Mouse (Mus musculus) embryonic stem cell, embryonic (primary cell): Measurements from ENCODE around the gene Tkt.

ENCODE experiments used
- CTCF ChIA-PET, 4 experiments: fragments of 300-600 bp in 2 of 4; fragments of 350-600 bp in 2 of 4; sonication (Branson Sonifier 250); formaldehyde crosslinking; loops; one replicate each; lab custom pipeline; 2022; ENCODE audit warnings: inconsistent platforms in 2 of 4; lab: Charles Lee
- POLR2A ChIA-PET, 4 experiments: fragments of 300-600 bp in 2 of 4; fragments of 350-600 bp in 2 of 4; sonication (Branson Sonifier 250); formaldehyde crosslinking; loops; one replicate each; lab custom pipeline; 2022; ENCODE audit warnings: antibody characterized with exemption in 4 of 4, inconsistent platforms in 1 of 4; lab: Charles Lee

Tkt gene

GRCm38 (mm10) chr14:30568016-30568415, 19.9 kb downstream of the Tkt start:
- ChIA-PET POLR2A (interaction anchor here in 3 of 4 experiments (0.9 to 13.1 kb wide), 9 partner anchors 8 to 87 kb away, joined by 3 to 185 read pairs (median 10); partner anchors contain the start of gene Tkt (in 1 of the 3)), CTCF (interaction anchor here in 1 of 4 experiments (1.9 kb wide), 1 partner anchor 17 kb away, joined by 4 read pairs; no protein-coding TSS in a partner anchor)

GRCm38 (mm10) chr14:30570303-30570702, 22.1 kb downstream of the Tkt start:
- ChIA-PET CTCF (no interaction called here), POLR2A (interaction anchor here in 3 of 4 experiments (0.8 to 7.0 kb wide), 5 partner anchors 10 to 40 kb away, joined by 3 to 143 read pairs (median 7); no protein-coding TSS in a partner anchor)

GRCm38 (mm10) chr14:30572253-30572652, 24.1 kb downstream of the Tkt start:
- ChIA-PET CTCF (interaction anchor here in 2 of 4 experiments (0.6 to 0.9 kb wide), 2 partner anchors 11 to 150 kb away, joined by 3 to 4 read pairs; no protein-coding TSS in a partner anchor), POLR2A (interaction anchor here in 3 of 4 experiments (0.7 to 7.0 kb wide), 11 partner anchors 11 to 371 kb away, joined by 3 to 143 read pairs (median 4); partner anchors contain the start of gene Prkcd (in 1 of the 3))

GRCm38 (mm10) chr14:30573235-30573634, 25.1 kb downstream of the Tkt start:
- ChIA-PET CTCF (interaction anchor here in 1 of 4 experiments (0.7 to 2.1 kb wide), 2 partner anchors 40 to 52 kb away, joined by 3 to 5 read pairs; no protein-coding TSS in a partner anchor), POLR2A (interaction anchor here in 3 of 4 experiments (0.6 to 7.0 kb wide), 9 partner anchors 10 to 372 kb away, joined by 3 to 143 read pairs (median 5); partner anchors contain the start of genes Dcp1a (in 1 of the 3), Rft1 (in 1 of the 3) and Tkt (in 1 of the 3))

- CTCF ChIA-PET: interaction anchor here (0.6 to 2.6 kb wide), 22 partner anchors 9 to 444 kb away, joined by 3 to 15 read pairs (median 5); partner anchors contain the start of gene Prkcd (in 1 of the 4)
- POLR2A ChIA-PET: interaction anchor here (0.6 to 7.0 kb wide), 29 partner anchors 8 to 899 kb away, joined by 3 to 143 read pairs (median 4); partner anchors contain the start of genes Dcp1a (in 2 of the 4), Prkcd (in 1 of the 4), Rft1 (in 1 of the 4) and Sfmbt1 (in 1 of the 4)
Observed at GRCm38 (mm10) chr14:30573983-30574584, 25.9 kb downstream of the Tkt start.

- ChIA-PET POLR2A (interaction anchor here (0.5 to 7.0 kb wide), 24 partner anchors 8 to 474 kb away, joined by 3 to 143 read pairs (median 6); partner anchors contain the start of genes Tkt (in 2 of the 4) and Tmem110 (in 1 of the 4)), CTCF (interaction anchor here in 3 of 4 experiments (0.8 to 2.6 kb wide), 11 partner anchors 8 to 291 kb away, joined by 3 to 15 read pairs (median 4); no protein-coding TSS in a partner anchor)
Observed at GRCm38 (mm10) chr14:30575791-30576190, 27.6 kb downstream of the Tkt start.

- CTCF ChIA-PET: interaction anchor here in 2 of 4 experiments (1.1 to 2.6 kb wide), 6 partner anchors 11 to 291 kb away, joined by 3 to 14 read pairs (median 4); no protein-coding TSS in a partner anchor
Observed at GRCm38 (mm10) chr14:30576260-30576659, 28.1 kb downstream of the Tkt start.

GRCm38 (mm10) chr14:30577303-30578062, 29.3 kb downstream of the Tkt start:
- POLR2A ChIA-PET: interaction anchor here (0.6 to 3.8 kb wide), 12 partner anchors 9 to 445 kb away, joined by 3 to 34 read pairs (median 6); partner anchors contain the start of gene Prkcd (in 1 of the 4)
- CTCF ChIA-PET: interaction anchor here in 1 of 4 experiments (1.0 kb wide), 1 partner anchor 95 kb away, joined by 3 read pairs; no protein-coding TSS in a partner anchor

More at GRCm38 (mm10) chr14:30576260-30576659, 28.1 kb downstream of the Tkt start:
- POLR2A ChIA-PET: interaction anchor here (0.5 to 7.0 kb wide), 20 partner anchors 9 to 473 kb away, joined by 3 to 143 read pairs (median 6); partner anchors contain the start of genes Tkt (in 2 of the 4) and Tmem110 (in 1 of the 4)

GRCm38 (mm10) chr14:30579180-30579579, 31.0 kb downstream of the Tkt start:
- ChIA-PET CTCF (interaction anchor here in 2 of 4 experiments (0.6 to 1.4 kb wide), 6 partner anchors 12 to 1031 kb away, joined by 3 to 6 read pairs (median 3); no protein-coding TSS in a partner anchor), POLR2A (interaction anchor here in 3 of 4 experiments (0.6 to 3.2 kb wide), 26 partner anchors 10 to 628 kb away, joined by 3 to 17 read pairs (median 4); partner anchors contain the start of genes Prkcd (in 1 of the 3) and Rft1 (in 1 of the 3))

- ChIA-PET POLR2A (interaction anchor here (0.5 to 3.2 kb wide), 30 partner anchors 10 to 1729 kb away, joined by 3 to 17 read pairs (median 4); partner anchors contain the start of genes Glt8d1 (in 1 of the 4), Prkcd (in 1 of the 4), Rft1 (in 1 of the 4) and Sfmbt1 (in 1 of the 4)), CTCF (interaction anchor here in 2 of 4 experiments (0.6 to 0.7 kb wide), 2 partner anchors 12 to 1030 kb away, joined by 3 to 6 read pairs; no protein-coding TSS in a partner anchor)
Observed at GRCm38 (mm10) chr14:30579882-30580281, 31.7 kb downstream of the Tkt start.

- CTCF ChIA-PET: no interaction called here
- POLR2A ChIA-PET: interaction anchor here in 3 of 4 experiments (0.7 to 3.0 kb wide), 11 partner anchors 11 to 667 kb away, joined by 3 to 13 read pairs (median 3); partner anchors contain the start of gene Prkcd (in 1 of the 3)
Observed at GRCm38 (mm10) chr14:30581238-30581637, 33.1 kb downstream of the Tkt start.

GRCm38 (mm10) chr14:30584077-30584476, 35.9 kb downstream of the Tkt start:
- POLR2A ChIA-PET: interaction anchor here in 3 of 4 experiments (0.7 to 4.2 kb wide), 24 partner anchors 8 to 140 kb away, joined by 3 to 37 read pairs (median 4); partner anchors contain the start of genes Prkcd (in 2 of the 3), Rft1 (in 1 of the 3), Sfmbt1 (in 1 of the 3) and Tkt (in 1 of the 3)

GRCm38 (mm10) chr14:30584497-30585251, 36.5 kb downstream of the Tkt start:
- ChIA-PET CTCF (interaction anchor here (0.6 to 2.4 kb wide), 15 partner anchors 9 to 297 kb away, joined by 3 to 15 read pairs (median 4); no protein-coding TSS in a partner anchor), POLR2A (interaction anchor here in 3 of 4 experiments (0.5 to 4.2 kb wide), 27 partner anchors 9 to 646 kb away, joined by 3 to 37 read pairs (median 4); partner anchors contain the start of genes Prkcd (in 2 of the 3), Rft1 (in 1 of the 3), Sfmbt1 (in 1 of the 3) and Tkt (in 1 of the 3))

More at GRCm38 (mm10) chr14:30584077-30584476, 35.9 kb downstream of the Tkt start:
- CTCF ChIA-PET: interaction anchor here in 3 of 4 experiments (0.6 to 2.4 kb wide), 14 partner anchors 9 to 297 kb away, joined by 3 to 15 read pairs (median 5); no protein-coding TSS in a partner anchor

- ChIA-PET POLR2A (interaction anchor here in 3 of 4 experiments (0.6 to 4.2 kb wide), 19 partner anchors 9 to 837 kb away, joined by 3 to 37 read pairs (median 5); partner anchors contain the start of genes Prkcd (in 3 of the 3) and Tkt (in 1 of the 3)), CTCF (interaction anchor here in 3 of 4 experiments (1.0 to 2.4 kb wide), 9 partner anchors 11 to 282 kb away, joined by 3 to 15 read pairs (median 5); no protein-coding TSS in a partner anchor)
Observed at GRCm38 (mm10) chr14:30585323-30585722, 37.2 kb downstream of the Tkt start.

GRCm38 (mm10) chr14:30586780-30587461, 38.8 kb downstream of the Tkt start:
- POLR2A ChIA-PET: interaction anchor here in 3 of 4 experiments (0.6 to 4.2 kb wide), 9 partner anchors 11 to 132 kb away, joined by 3 to 37 read pairs (median 6); partner anchors contain the start of genes Prkcd (in 1 of the 3) and Tkt (in 1 of the 3)
- CTCF ChIA-PET: interaction anchor here (0.5 to 1.6 kb wide), 11 partner anchors 11 to 557 kb away, joined by 3 to 5 read pairs (median 3); no protein-coding TSS in a partner anchor
